In genomic region chrX:74244614-74245083, GRCm38 (mm10) we compare ENCODE assay signal across 8 mouse cellular contexts. TPM values are rescaled to one million over a fixed set of nuclear protein-coding genes. Genes with fewer than 3 reads are reported as not detected.
DNase-seq lines count a peak whose midpoint lies in the region; ATAC-seq and TF ChIP-seq lines count a peak whose summit lies in the region.

No protein-coding gene starts in this region.

- TF ChIP-seq CTCF in testis, adult 2 months (IDR thresholded peaks at IDR 0.05; ENCODE audit: control insufficient read depth, insufficient read depth, insufficient replicate concordance, low read depth, low read length) = no peak

- peak; percentile 78 for DNase-seq in CD4-positive helper T cell, adult 2 months (ENCODE audit: low read depth, low spot score)
- DNase-seq in MN1 (ENCODE audit: low spot score) = peak; percentile 20
- peak; percentile 94 for DNase-seq in embryonic facial prominence, embryonic 14.5 days (ENCODE audit: low spot score)
- DNase-seq in kidney, postnatal 14 days = peak; percentile 75
- no peak for DNase-seq in left cerebral cortex, postnatal 14 days (ENCODE audit: low spot score in 2 of 2)

- peak overlapping the region; percentile 46 for H3K4me3 ChIP-seq in embryonic facial prominence, embryonic 14.5 days (ENCODE audit: low read depth, low read length)
- peak overlapping the region; percentile 69 for H3K4me3 ChIP-seq in heart, embryonic 16.5 days (ENCODE audit: low read length)
- no peak overlapping the region for H3K4me3 ChIP-seq in testis, adult 2 months (ENCODE audit: control insufficient read depth, low read depth, low read length)

- intact Hi-C loops in left cerebral cortex, postnatal 14 days (cut with DNase I) = loop anchor here (10.0 kb wide), 2 partner anchors 130 to 160 kb away; no protein-coding TSS in a partner anchor

- H3K27ac ChIP-seq in embryonic facial prominence, embryonic 14.5 days (replicated peaks; ENCODE audit: low read depth, low read length) = peak overlapping the region; percentile 96
- H3K27ac ChIP-seq in heart, embryonic 16.5 days (ENCODE audit: low read length) = peak overlapping the region; percentile 94
- peak overlapping the region; percentile 32; the same call in 1 of the 2 replicates for H3K27ac ChIP-seq in testis, adult 2 months (ENCODE audit: control insufficient read depth, insufficient read depth, low read depth, low read length)

- H3K9ac ChIP-seq in embryonic facial prominence, embryonic 14.5 days (ENCODE audit: low read depth, low read length) = peak overlapping the region; percentile 81
- H3K9ac ChIP-seq in heart, embryonic 16.5 days (ENCODE audit: low read length) = peak overlapping the region; percentile 86

- peak overlapping the region; percentile 57 for H3K4me2 ChIP-seq in embryonic facial prominence, embryonic 14.5 days (ENCODE audit: low read depth, low read length)
- peak overlapping the region; percentile 75 for H3K4me2 ChIP-seq in heart, embryonic 16.5 days (ENCODE audit: low read depth, low read length)

- 12% methylated on average over 3 of the region's 3 CpGs for WGBS in embryonic facial prominence, embryonic 14.5 days
- 24% methylated on average over 3 of the region's 3 CpGs for WGBS in heart, embryonic 16.5 days

- no peaks in the 10 kb centered on the region for H3K27me3 ChIP-seq in embryonic facial prominence, embryonic 14.5 days (replicated peaks; ENCODE audit: control insufficient read depth, insufficient read depth, low read length)
- H3K27me3 ChIP-seq in heart, embryonic 16.5 days (ENCODE audit: control insufficient read depth, insufficient read depth, low read length) = no peaks in the 10 kb centered on the region
- H3K27me3 ChIP-seq in testis, adult 2 months (ENCODE audit: control insufficient read depth, insufficient read depth, low read length) = no peaks in the 10 kb centered on the region

- peak; percentile 69 for ATAC-seq in embryonic facial prominence, embryonic 14.5 days (ENCODE audit: low read depth)
- peak; percentile 63 for ATAC-seq in heart, embryonic 16.5 days (replicated peaks; ENCODE audit: extremely low read depth, insufficient read depth, low FRiP score)
- ATAC-seq in megakaryocyte, adult 5-6 weeks (ENCODE audit: poor library complexity, severe bottlenecking) = peak; percentile 8; the same call in 1 of the 2 replicates

- peaks cover 35% of the 10 kb centered on the region for H3K36me3 ChIP-seq in embryonic facial prominence, embryonic 14.5 days (ENCODE audit: control insufficient read depth, insufficient read depth, low read length)
- H3K36me3 ChIP-seq in heart, embryonic 16.5 days (ENCODE audit: control insufficient read depth, insufficient read depth) = peaks cover 28% of the 10 kb centered on the region
- no peaks in the 10 kb centered on the region for H3K36me3 ChIP-seq in testis, adult 2 months (ENCODE audit: control insufficient read depth, insufficient read depth, low read length)

- H3K4me1 ChIP-seq in embryonic facial prominence, embryonic 14.5 days (ENCODE audit: control insufficient read depth, insufficient read depth, low read length) = peaks cover 3% of the 10 kb centered on the region; the same call in 1 of the 2 replicates
- peaks cover 9% of the 10 kb centered on the region for H3K4me1 ChIP-seq in heart, embryonic 16.5 days (ENCODE audit: control insufficient read depth, insufficient read depth, low read length)
- H3K4me1 ChIP-seq in testis, adult 2 months (ENCODE audit: control insufficient read depth, insufficient read depth, low read length) = peaks cover 4% of the 10 kb centered on the region

- TF ChIP-seq POLR2A in testis, adult 2 months (IDR thresholded peaks at IDR 0.05; ENCODE audit: control insufficient read depth, low read depth, low read length) = no peak

- H3K9me3 ChIP-seq in embryonic facial prominence, embryonic 14.5 days (ENCODE audit: control insufficient read depth, low read length) = no peaks in the 10 kb centered on the region
- no peaks in the 10 kb centered on the region for H3K9me3 ChIP-seq in heart, embryonic 16.5 days (replicated peaks; ENCODE audit: control insufficient read depth, low read length)

RNA-seq across cellular contexts. Expression of gene Flna, which starts 5.0 kb away (rescaled TPM):
- polyA plus RNA-seq in embryonic facial prominence, embryonic 14.5 days (2014; fragmentation: Nextera tagmentation; extraction: Ambion mirVana) = 284 and 324 TPM in 2 replicates
- polyA plus RNA-seq in heart, embryonic 16.5 days (2015; fragmentation: Nextera tagmentation; extraction: Ambion mirVana) = 129 and 177 TPM in 2 replicates
- total RNA-seq in megakaryocyte, adult 5-6 weeks (2015) = 614 and 619 TPM in 2 replicates
- 2,027 and 2,122 TPM in 2 replicates for total RNA-seq in megakaryocyte, adult 5-6 weeks (2017)
- polyA plus RNA-seq in testis, adult 2 months (2012; rRNA removed) = 49.6 and 96.4 TPM in 2 replicates
- total RNA-seq in left cerebral cortex, postnatal 14 days (2021) = 100 to 1,000 TPM in 1 of 2 experiments, 10 to 100 TPM in 1; 89.1 to 100 TPM

RNA-seq across cellular contexts. Expression of gene Emd, which starts 9.8 kb away (rescaled TPM):
- 26.1 and 26.9 TPM in 2 replicates for polyA plus RNA-seq in embryonic facial prominence, embryonic 14.5 days (2014; fragmentation: Nextera tagmentation; extraction: Ambion mirVana)
- 13.0 and 16.2 TPM in 2 replicates for polyA plus RNA-seq in heart, embryonic 16.5 days (2015; fragmentation: Nextera tagmentation; extraction: Ambion mirVana)
- 89.4 and 95.2 TPM in 2 replicates for total RNA-seq in megakaryocyte, adult 5-6 weeks (2015)
- total RNA-seq in megakaryocyte, adult 5-6 weeks (2017) = 73.3 and 99.8 TPM in 2 replicates
- 29.9 and 33.6 TPM in 2 replicates for polyA plus RNA-seq in testis, adult 2 months (2012; rRNA removed)
- total RNA-seq in left cerebral cortex, postnatal 14 days (2021) = 10 to 100 TPM; 38.9 to 40.4 TPM

RNA-seq across cellular contexts. Expression of gene Rpl10, which starts 26.0 kb away (rescaled TPM):
- polyA plus RNA-seq in embryonic facial prominence, embryonic 14.5 days (2014; fragmentation: Nextera tagmentation; extraction: Ambion mirVana) = 898 and 935 TPM in 2 replicates
- 368 and 465 TPM in 2 replicates for polyA plus RNA-seq in heart, embryonic 16.5 days (2015; fragmentation: Nextera tagmentation; extraction: Ambion mirVana)
- total RNA-seq in megakaryocyte, adult 5-6 weeks (2015) = 2,650 and 3,055 TPM in 2 replicates
- total RNA-seq in megakaryocyte, adult 5-6 weeks (2017) = 1,311 and 1,465 TPM in 2 replicates
- 85.8 and 143 TPM in 2 replicates for polyA plus RNA-seq in testis, adult 2 months (2012; rRNA removed)
- total RNA-seq in left cerebral cortex, postnatal 14 days (2021) = 100 to 1,000 TPM; 124 to 140 TPM

RNA-seq across cellular contexts. Expression of gene Taz, which starts 37.1 kb away (rescaled TPM):
- 61.5 and 63.1 TPM in 2 replicates for polyA plus RNA-seq in embryonic facial prominence, embryonic 14.5 days (2014; fragmentation: Nextera tagmentation; extraction: Ambion mirVana)
- 77.6 and 87.9 TPM in 2 replicates for polyA plus RNA-seq in heart, embryonic 16.5 days (2015; fragmentation: Nextera tagmentation; extraction: Ambion mirVana)
- total RNA-seq in megakaryocyte, adult 5-6 weeks (2015) = 45.2 and 49.3 TPM in 2 replicates
- total RNA-seq in megakaryocyte, adult 5-6 weeks (2017) = 28.1 and 33.1 TPM in 2 replicates
- 17.4 and 20.0 TPM in 2 replicates for polyA plus RNA-seq in testis, adult 2 months (2012; rRNA removed)
- 10 to 100 TPM; 51.2 to 53.1 TPM for total RNA-seq in left cerebral cortex, postnatal 14 days (2021)

RNA-seq across cellular contexts. Expression of gene Dnase1l1, which starts 37.5 kb away (rescaled TPM):
- 16.5 and 19.3 TPM in 2 replicates for polyA plus RNA-seq in embryonic facial prominence, embryonic 14.5 days (2014; fragmentation: Nextera tagmentation; extraction: Ambion mirVana)
- polyA plus RNA-seq in heart, embryonic 16.5 days (2015; fragmentation: Nextera tagmentation; extraction: Ambion mirVana) = 15.7 and 17.3 TPM in 2 replicates
- total RNA-seq in megakaryocyte, adult 5-6 weeks (2015) = 105 and 116 TPM in 2 replicates
- 63.8 and 69.1 TPM in 2 replicates for total RNA-seq in megakaryocyte, adult 5-6 weeks (2017)
- 1.7 and 1.8 TPM in 2 replicates for polyA plus RNA-seq in testis, adult 2 months (2012; rRNA removed)
- 1 to 10 TPM; 1.4 to 2.0 TPM for total RNA-seq in left cerebral cortex, postnatal 14 days (2021)

Comparison
In these comparisons a context has a peak if more than half of its experiments do, and no peak if none do; other contexts are left out.
1. DNase-seq: peak in CD4-positive helper T cell, adult 2 months (single experiment), MN1 (single experiment), embryonic facial prominence, embryonic 14.5 days (single experiment) and kidney, postnatal 14 days (single experiment); none in left cerebral cortex, postnatal 14 days (0 of 2).
2. ATAC-seq: peak in every context shown above with its lines; median percentile 69 in embryonic facial prominence, embryonic 14.5 days; 63 in heart, embryonic 16.5 days; 8 in megakaryocyte, adult 5-6 weeks.
3. H3K27ac ChIP-seq: peak in every context shown above with its lines; median percentile 96 in embryonic facial prominence, embryonic 14.5 days; 94 in heart, embryonic 16.5 days; 32 in testis, adult 2 months.